Mouse (Mus musculus) layer of hippocampus, postnatal 14 days (tissue): ENCODE results near the gene Bahd1. TPM values are rescaled to one million over a fixed set of nuclear protein-coding genes. Genes with fewer than 3 reads are reported as not detected.

Source experiments
- DNase-seq, 2 experiments: peaks; one replicate each; pipeline ENCODE4 v3.0.0; 2021 to 2022; ENCODE audit warnings: low spot score in 2 of 2, mixed read lengths in 1 of 2
- total RNA-seq, 2 experiments: library from RNA; stranded (reverse); gene quantifications; 2 replicates each; pipeline ENCODE4 v1.2.3; 2021

Bahd1 gene
- total RNA-seq, 2 experiments from 2014 or later: 36.6 to 36.7 TPM

- no peak for DNase-seq
Measured at GRCm38 (mm10) chr2:118897808-118898207, 2.4 kb upstream of the Bahd1 start.

GRCm38 (mm10) chr2:118898771-118899170 is 1.4 kb upstream of the Bahd1 start:
- no peak for DNase-seq

- DNase-seq: no peak
Measured at GRCm38 (mm10) chr2:118899306-118899705, 871 bp upstream of the Bahd1 start.

GRCm38 (mm10) chr2:118900826-118901140 is 606 bp downstream of the Bahd1 start:
- DNase-seq: peak; percentile 33

GRCm38 (mm10) chr2:118901175-118902031 is 1.2 kb downstream of the Bahd1 start:
- peak; percentile 96 to 98 for DNase-seq

GRCm38 (mm10) chr2:118902051-118903025 is 2.2 kb downstream of the Bahd1 start:
- peak; percentile 28 to 36 for DNase-seq

GRCm38 (mm10) chr2:118903333-118903741 is 3.2 kb downstream of the Bahd1 start:
- DNase-seq: peak in 1 of 2 experiments; percentile 41

- no peak for DNase-seq
Measured at GRCm38 (mm10) chr2:118905433-118906117, 5.4 kb downstream of the Bahd1 start.

GRCm38 (mm10) chr2:118906118-118906492 is 5.9 kb downstream of the Bahd1 start:
- DNase-seq: no peak

GRCm38 (mm10) chr2:118907781-118908180 is 7.6 kb downstream of the Bahd1 start:
- no peak for DNase-seq

- no peak for DNase-seq
Measured at GRCm38 (mm10) chr2:118909151-118909550, 9.0 kb downstream of the Bahd1 start.

GRCm38 (mm10) chr2:118910605-118911278 is 10.6 kb downstream of the Bahd1 start:
- DNase-seq: no peak

GRCm38 (mm10) chr2:118912706-118913105 is 12.5 kb downstream of the Bahd1 start:
- no peak for DNase-seq

GRCm38 (mm10) chr2:118913551-118914276 is 13.5 kb downstream of the Bahd1 start:
- no peak for DNase-seq

- DNase-seq: no peak
Measured at GRCm38 (mm10) chr2:118914685-118915084, 14.5 kb downstream of the Bahd1 start.

- DNase-seq: no peak
Measured at GRCm38 (mm10) chr2:118916436-118916835, 16.3 kb downstream of the Bahd1 start.

GRCm38 (mm10) chr2:118918543-118918942 is 18.4 kb downstream of the Bahd1 start:
- no peak for DNase-seq

GRCm38 (mm10) chr2:118920428-118920827 is 20.3 kb downstream of the Bahd1 start:
- no peak for DNase-seq

- no peak for DNase-seq
Measured at GRCm38 (mm10) chr2:118925952-118926351, 25.8 kb downstream of the Bahd1 start.

GRCm38 (mm10) chr2:118926361-118926997 is 26.3 kb downstream of the Bahd1 start, which contains the start of gene Chst14:
Gene Chst14 (plus strand): TSS chr2:118926496.
- peak; percentile 32 to 50 for DNase-seq
